Mouse (Mus musculus): ENCODE measurements around the gene Thada. TPM values are rescaled to one million over a fixed set of nuclear protein-coding genes. Genes with fewer than 3 reads are reported as not detected.
A peak's percentile ranks its signal among the peaks of the same experiment; 100 is the strongest.

The Thada gene
- total and polyA plus RNA-seq, 3 experiments, result 17.3 to 26.7 (median 22.2) TPM

- Histone ChIP-seq H3K4me2 (ENCODE audit: insufficient read depth, low read depth, poor library complexity, severe bottlenecking) (no peak overlapping the region), H3K4me3 (replicated peaks in 1 of 3; ENCODE audit: low read depth in 2 of 3, low read length in 2 of 3, poor library complexity in 1 of 3) (no peak overlapping the region), H3K36me3 (replicated peaks in 1 of 2; ENCODE audit: control insufficient read depth in 1 of 2, insufficient read depth in 1 of 2, low read length in 1 of 2) (peaks cover 26 to 79% of the 10 kb centered on the region in 2 experiments), H3K27ac (ENCODE audit: insufficient read depth, low read depth) (no peak overlapping the region), H3K27me3 (replicated peaks) (no peaks in the 10 kb centered on the region), H3K9ac (ENCODE audit: insufficient read depth, low read depth) (no peak overlapping the region), H3K4me1 (ENCODE audit: control insufficient read depth in 1 of 2, insufficient read depth in 2 of 2) (peaks cover 13 to 55% of the 10 kb centered on the region in 2 experiments), H3K79me2 (replicated peaks; ENCODE audit: control insufficient read depth, extremely low read depth, insufficient read depth, poor library complexity, severe bottlenecking) (0 out of 2 replicates have a peak, but pooled peaks cover 1% of the 10 kb centered on the region), H3K9me3 (replicated peaks; ENCODE audit: low read length) (no peaks in the 10 kb centered on the region)
- DNase-seq (ENCODE audit: extremely low read depth), result no peak
- dilution Hi-C loops (cut with MboI; ENCODE audit: extremely low pct_ligation_motif_present, extremely low pct_unique_long_range_greater_than_20kb, low sequenced_read_pairs), result no loop called here
- in situ Hi-C loops (cut with MboI; ENCODE audit: low pct_ligation_motif_present, low pct_unique_long_range_greater_than_20kb, low sequenced_read_pairs), result loop anchor here (10.0 kb wide), 2 partner anchors 197 to 317 kb away; no protein-coding TSS in a partner anchor
- TF ChIP-seq EP300 (IDR thresholded peaks at IDR 0.05; ENCODE audit: low read length) (no peak), NRF1 (IDR thresholded peaks at IDR 0.05; ENCODE audit: low read depth, low read length) (no peak), GABPA (IDR thresholded peaks at IDR 0.05; ENCODE audit: insufficient replicate concordance, low read depth, low read length) (no peak), MAFK (IDR thresholded peaks at IDR 0.05; ENCODE audit: insufficient replicate concordance, low read length) (no peak), UBTF (IDR thresholded peaks at IDR 0.05; ENCODE audit: low read depth, low read length) (no peak), HCFC1 (IDR thresholded peaks at IDR 0.05; ENCODE audit: low read depth, low read length) (no peak), ZNF384 (IDR thresholded peaks at IDR 0.05; ENCODE audit: low read depth, low read length) (no peak), JUND (conservative IDR thresholded peaks at IDR 0.05; ENCODE audit: low read depth, low read length) (no peak), E2F4 (IDR thresholded peaks at IDR 0.05; ENCODE audit: insufficient replicate concordance, low read depth, low read length) (no peak), TBP (conservative IDR thresholded peaks at IDR 0.05; ENCODE audit: low read depth, low read length) (no peak)
Measured at GRCm38 (mm10) chr17:84191946-84192345, 274.1 kb downstream of the Thada start.

DNA sequence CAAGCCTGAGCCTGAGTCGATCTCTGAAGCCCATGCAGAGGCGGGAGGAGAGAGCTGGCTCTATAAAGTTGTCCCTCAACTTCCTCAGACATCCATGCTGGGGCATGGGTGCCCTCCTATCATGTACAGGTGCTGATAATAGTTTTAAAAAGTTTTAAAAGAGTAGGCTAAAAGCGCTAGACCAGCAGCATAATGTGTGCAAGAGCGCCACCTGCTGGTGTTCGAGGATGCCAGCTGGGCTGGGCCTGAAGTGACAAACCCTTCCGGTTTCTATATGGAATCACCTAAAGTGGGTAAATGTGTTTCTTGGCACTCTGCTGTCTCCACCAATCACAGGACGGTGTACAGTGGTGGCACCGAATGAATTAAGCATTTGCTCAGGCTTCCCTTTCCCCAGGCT, 275.1 kb downstream of the Thada start:
- in situ Hi-C loops (cut with MboI; ENCODE audit: low pct_ligation_motif_present, low pct_unique_long_range_greater_than_20kb, low sequenced_read_pairs) (loop anchor here (10.0 kb wide), 2 partner anchors 196 to 316 kb away; no protein-coding TSS in a partner anchor), dilution Hi-C loops (cut with MboI; ENCODE audit: extremely low pct_ligation_motif_present, extremely low pct_unique_long_range_greater_than_20kb, low sequenced_read_pairs) (no loop called here)
- H3K4me1 ChIP-seq (ENCODE audit: control insufficient read depth in 1 of 2, insufficient read depth in 2 of 2), result peaks cover 8 to 44% of the 10 kb centered on the region in 2 experiments
- no peak overlapping the region for H3K4me3 ChIP-seq (replicated peaks in 1 of 3; ENCODE audit: low read depth in 2 of 3, low read length in 2 of 3, poor library complexity in 1 of 3)
- no peak overlapping the region for H3K27ac ChIP-seq (ENCODE audit: insufficient read depth, low read depth)
- H3K79me2 ChIP-seq (replicated peaks; ENCODE audit: control insufficient read depth, extremely low read depth, insufficient read depth, poor library complexity, severe bottlenecking), result peaks cover 7% of the 10 kb centered on the region
- H3K27me3 ChIP-seq (replicated peaks), result no peaks in the 10 kb centered on the region
- DNase-seq (ENCODE audit: extremely low read depth), result peak; percentile 82
- no peak overlapping the region for H3K4me2 ChIP-seq (ENCODE audit: insufficient read depth, low read depth, poor library complexity, severe bottlenecking)
- peaks cover 7% of the 10 kb centered on the region for H3K9me3 ChIP-seq (replicated peaks; ENCODE audit: low read length)
- no peak overlapping the region for H3K9ac ChIP-seq (ENCODE audit: insufficient read depth, low read depth)
- peaks cover 24 to 80% of the 10 kb centered on the region in 2 experiments for H3K36me3 ChIP-seq (replicated peaks in 1 of 2; ENCODE audit: control insufficient read depth in 1 of 2, insufficient read depth in 1 of 2, low read length in 1 of 2)
- TF ChIP-seq CHD1 (IDR thresholded peaks at IDR 0.05; ENCODE audit: low read depth, low read length), result no peak
- TF ChIP-seq MEF2A (IDR thresholded peaks at IDR 0.05; ENCODE audit: borderline replicate concordance, low read depth, low read length), result no peak
- TF ChIP-seq TCF12 (IDR thresholded peaks at IDR 0.05; ENCODE audit: low read depth, low read length), result peak; percentile 35; the same call in 1 of the 2 replicates
- no peak for TF ChIP-seq MAX (IDR thresholded peaks at IDR 0.05; ENCODE audit: low read length)
- TF ChIP-seq GABPA (IDR thresholded peaks at IDR 0.05; ENCODE audit: insufficient replicate concordance, low read depth, low read length), result no peak
- TF ChIP-seq CTCF (conservative IDR thresholded peaks at IDR 0.05 in 1 of 2, IDR thresholded peaks at IDR 0.05 in 1 of 2; ENCODE audit: low read depth in 2 of 2, low read length in 2 of 2), result peak; percentile 91 to 95
- TF ChIP-seq MYC (IDR thresholded peaks at IDR 0.05; ENCODE audit: low read depth, low read length), result peak; percentile 43; the same call in 1 of the 2 replicates
- TF ChIP-seq IRF4 (IDR thresholded peaks at IDR 0.05; ENCODE audit: low read depth, low read length), result peak; percentile 68
- no peak for TF ChIP-seq MAZ (IDR thresholded peaks at IDR 0.05; ENCODE audit: low read depth, low read length)
- no peak for TF ChIP-seq POLR2A (IDR thresholded peaks at IDR 0.05; ENCODE audit: low read depth, low read length)
- no peak for TF ChIP-seq JUND (conservative IDR thresholded peaks at IDR 0.05; ENCODE audit: low read depth, low read length)
- no peak for TF ChIP-seq ZKSCAN1 (IDR thresholded peaks at IDR 0.05; ENCODE audit: borderline replicate concordance, low read depth, low read length)
- peak; percentile 96 for TF ChIP-seq RAD21 (IDR thresholded peaks at IDR 0.05; ENCODE audit: low read depth, low read length)
- no peak for TF ChIP-seq ETS1 (conservative IDR thresholded peaks at IDR 0.05; ENCODE audit: low read depth, low read length)
- no peak for TF ChIP-seq TBP (conservative IDR thresholded peaks at IDR 0.05; ENCODE audit: low read depth, low read length)
- no peak for TF ChIP-seq PAX5 (IDR thresholded peaks at IDR 0.05; ENCODE audit: low read length)
- TF ChIP-seq ZNF384 (IDR thresholded peaks at IDR 0.05; ENCODE audit: low read depth, low read length), result no peak
- no peak for TF ChIP-seq HCFC1 (IDR thresholded peaks at IDR 0.05; ENCODE audit: low read depth, low read length)
- peak; percentile 97 for TF ChIP-seq SMC3 (IDR thresholded peaks at IDR 0.05; ENCODE audit: low read depth, low read length)
- no peak; the same call in 1 of the 2 replicates for TF ChIP-seq SIN3A (IDR thresholded peaks at IDR 0.05; ENCODE audit: low read length)
- peak; percentile 78 for TF ChIP-seq ELF1 (IDR thresholded peaks at IDR 0.05; ENCODE audit: low read depth, low read length)
- TF ChIP-seq JUN (IDR thresholded peaks at IDR 0.05; ENCODE audit: insufficient read depth, low read depth, low read length), result no peak
- no peak for TF ChIP-seq NRF1 (IDR thresholded peaks at IDR 0.05; ENCODE audit: low read depth, low read length)
- peak; percentile 90 for TF ChIP-seq ZC3H11A (IDR thresholded peaks at IDR 0.05; ENCODE audit: low read depth, low read length)
- peak; percentile 18; the same call in 1 of the 2 replicates for TF ChIP-seq MXI1 (IDR thresholded peaks at IDR 0.05; ENCODE audit: low read depth, low read length)
- no peak for TF ChIP-seq EP300 (IDR thresholded peaks at IDR 0.05; ENCODE audit: low read length)
- no peak for TF ChIP-seq CHD2 (IDR thresholded peaks at IDR 0.05; ENCODE audit: low read length)
- TF ChIP-seq KAT2A (IDR thresholded peaks at IDR 0.05; ENCODE audit: insufficient replicate concordance, low read length), result no peak
- TF ChIP-seq RCOR1 (conservative IDR thresholded peaks at IDR 0.05; ENCODE audit: low read depth, low read length), result no peak

All from CH12.LX (cell line).